Mouse (Mus musculus): ENCODE measurements around the gene Nup133.

Nup133 gene

DNA sequence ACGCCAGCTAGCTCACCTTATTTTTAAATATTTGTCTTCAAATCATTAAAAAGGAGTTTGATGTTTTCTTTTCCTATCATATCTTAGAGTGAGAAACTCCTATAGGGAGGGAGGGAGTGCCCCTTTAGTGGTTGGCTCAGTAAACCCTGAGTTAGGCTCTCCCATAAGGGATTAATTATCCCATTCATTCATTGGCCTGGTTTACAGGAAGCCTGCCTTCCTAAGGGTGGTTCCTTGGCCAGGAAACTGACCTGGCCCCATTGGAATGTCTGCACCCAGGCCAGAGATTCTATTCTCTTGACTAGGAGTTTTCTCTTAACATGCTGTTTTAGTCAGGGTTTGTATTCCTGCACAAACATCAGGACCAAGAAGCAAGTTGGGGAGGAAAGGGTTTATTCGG lies 61.1 kb downstream of the Nup133 start:
- in situ Hi-C loops (cut with MboI, MseI): no loop called here

DNA sequence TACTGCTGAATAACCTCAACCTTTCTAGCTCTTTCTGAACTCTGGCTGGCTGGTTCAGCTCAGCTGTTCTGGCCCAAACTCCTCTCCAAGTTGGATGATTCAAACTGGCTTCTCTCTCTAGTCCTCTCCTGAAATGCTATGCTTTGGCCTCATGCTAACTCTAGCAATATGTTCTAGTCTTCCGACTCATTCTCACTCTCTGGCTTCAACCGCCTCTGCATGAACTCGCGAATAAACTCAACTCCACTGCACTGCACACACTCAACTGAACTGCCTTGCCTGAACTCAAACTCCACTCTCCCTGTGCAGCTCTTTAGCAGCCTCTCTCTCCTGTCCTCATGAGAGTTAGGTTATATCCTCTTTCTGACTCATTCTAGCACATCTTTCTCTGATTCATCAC lies 61.9 kb downstream of the Nup133 start:
- in situ Hi-C loops (cut with MboI, MseI): no loop called here

DNA sequence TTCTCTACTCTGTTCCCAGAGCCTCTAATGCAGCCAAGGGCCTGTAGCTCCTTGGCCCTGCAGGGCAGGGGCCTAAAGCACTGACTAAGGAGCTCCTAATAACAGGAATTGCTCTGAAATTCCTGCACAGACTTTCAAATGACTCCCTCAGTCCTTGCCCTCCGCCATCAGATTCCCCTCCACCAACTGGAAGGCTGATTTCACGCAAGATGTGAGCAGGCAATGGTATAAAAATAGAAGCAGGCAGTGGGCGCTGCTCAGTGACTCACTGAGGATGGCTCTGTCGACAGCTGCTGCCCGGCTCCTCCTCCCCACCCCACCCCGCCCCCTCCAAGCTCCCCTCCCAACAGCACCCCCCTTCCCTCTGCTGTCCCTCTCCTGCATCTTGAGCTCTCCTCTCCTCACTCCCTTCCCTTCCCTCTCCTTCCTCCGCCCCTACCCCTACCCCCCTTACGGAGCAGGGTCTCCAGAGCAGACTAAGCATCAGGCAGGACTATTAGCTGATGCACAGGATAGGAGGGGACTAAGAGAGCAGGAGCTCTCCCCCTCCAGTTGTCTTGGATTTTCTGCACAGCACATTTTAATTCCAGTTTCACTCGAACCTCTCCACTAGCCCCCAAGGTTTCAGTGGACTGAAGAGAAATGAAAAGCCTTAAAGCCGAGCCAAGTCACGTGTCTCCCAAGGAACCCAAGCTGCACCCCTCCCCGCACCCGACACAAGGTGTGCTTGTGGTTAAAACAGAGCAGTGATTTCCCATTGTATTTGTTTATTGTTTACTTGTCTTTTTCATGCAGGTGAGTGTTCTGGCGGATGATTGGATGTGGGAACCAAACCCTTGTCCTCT lies 64.1 kb downstream of the Nup133 start:
- in situ Hi-C loops (cut with MboI, MseI): no loop called here

DNA sequence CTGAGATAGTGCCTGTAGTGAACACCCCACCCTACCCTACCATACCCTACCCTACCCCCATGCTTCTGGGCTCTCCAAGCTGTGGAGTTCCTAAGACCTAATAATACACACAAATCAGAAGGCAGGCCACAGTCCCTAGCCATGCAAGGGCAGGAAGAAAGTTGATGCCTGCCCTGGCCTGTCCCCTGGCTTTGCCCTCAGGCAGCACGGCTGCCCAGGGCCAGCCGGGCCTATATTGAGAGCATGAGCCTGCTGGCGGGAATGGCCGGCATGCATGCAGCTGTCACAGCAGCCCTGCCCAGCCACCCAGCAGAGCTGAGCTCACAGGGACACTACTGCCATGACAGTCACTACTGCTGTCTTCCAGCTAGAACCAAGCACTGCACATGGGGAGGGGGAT lies 66.0 kb downstream of the Nup133 start:
- in situ Hi-C loops (cut with MboI, MseI): no loop called here

DNA sequence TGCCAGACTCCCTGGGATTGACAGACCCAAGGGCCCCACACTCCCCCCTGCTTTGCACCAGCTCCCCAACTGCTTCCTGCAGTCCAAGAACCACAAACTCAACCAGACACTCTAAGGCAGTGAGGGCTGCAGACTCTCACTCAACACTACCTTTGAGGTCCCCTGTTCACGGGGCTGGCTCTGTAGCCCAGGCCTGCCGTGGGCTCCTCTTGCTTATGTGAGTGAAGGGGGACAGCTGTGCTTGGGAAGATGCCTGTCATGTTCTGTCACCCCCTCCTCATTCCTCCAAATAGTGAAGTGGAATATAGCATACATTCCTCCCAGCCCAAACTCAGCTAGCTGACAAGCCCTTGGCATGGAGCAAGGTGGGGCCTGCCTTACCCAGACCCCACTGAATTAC lies 66.7 kb downstream of the Nup133 start:
- in situ Hi-C loops (cut with MboI, MseI): no loop called here

DNA sequence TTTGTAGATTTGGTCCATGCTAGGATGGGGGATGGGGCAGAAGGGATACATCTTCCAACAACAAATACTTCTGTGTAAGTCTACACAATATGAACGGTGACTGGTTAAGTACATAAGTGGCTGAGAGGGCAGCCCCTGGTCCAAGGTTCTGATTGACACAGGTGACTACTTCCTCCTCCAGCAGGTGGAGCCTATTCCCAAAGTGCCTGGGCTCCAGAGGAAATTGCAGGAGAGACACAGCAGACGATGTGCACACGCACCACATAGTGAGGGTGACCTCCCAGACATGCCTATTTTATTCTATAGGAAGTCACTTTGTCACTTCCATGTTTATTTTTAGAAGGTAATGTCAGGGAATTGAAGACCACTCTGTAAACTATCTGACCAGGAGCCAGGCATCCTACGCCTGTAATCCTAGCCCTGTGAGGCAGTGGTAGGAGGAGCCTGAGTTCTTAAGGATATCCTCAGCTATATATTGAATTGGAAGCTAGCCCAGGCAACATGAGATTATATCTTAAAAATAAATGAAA lies 68.2 kb downstream of the Nup133 start:
- in situ Hi-C loops (cut with MboI, MseI): no loop called here

DNA sequence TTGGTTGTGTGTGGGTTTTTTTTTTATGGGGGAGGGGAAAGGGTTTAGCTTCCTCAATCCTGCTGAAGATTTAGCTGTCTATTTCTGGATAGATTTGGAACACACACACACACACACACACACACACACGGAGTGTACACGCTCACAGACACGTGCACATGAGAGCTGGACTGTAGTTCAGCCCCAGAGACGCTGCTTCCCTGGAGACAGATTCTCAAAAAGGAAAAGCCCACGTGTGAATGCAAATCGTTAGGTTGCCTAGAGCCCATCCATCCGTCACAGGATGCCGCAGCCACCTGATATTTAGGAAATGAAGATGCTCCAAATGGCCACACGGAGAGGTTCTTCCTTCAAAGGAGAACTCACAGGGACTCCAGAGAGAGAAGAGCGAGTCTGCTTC lies 68.8 kb downstream of the Nup133 start:
- in situ Hi-C loops (cut with MboI, MseI): no loop called here

DNA sequence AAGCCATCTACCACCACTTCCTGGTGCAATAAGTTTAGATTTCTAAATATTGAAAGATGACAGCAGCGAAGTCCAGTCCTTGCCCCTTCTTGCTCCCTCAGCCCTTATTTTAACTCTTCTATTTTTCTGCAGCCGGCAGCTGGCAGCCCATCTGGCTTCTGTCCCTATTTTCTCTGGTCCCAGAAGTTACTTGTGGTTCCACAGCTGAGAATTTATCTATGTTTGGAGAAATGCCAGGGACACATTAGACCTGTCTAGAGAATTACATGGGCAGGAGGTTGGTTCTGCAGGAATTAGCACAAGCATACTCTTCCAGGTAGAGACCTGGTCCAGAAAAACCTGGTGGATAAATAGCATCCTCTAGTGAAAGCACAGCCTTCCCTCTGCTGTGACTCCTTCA lies 71.2 kb downstream of the Nup133 start:
- in situ Hi-C loops (cut with MboI, MseI): loop anchor here in 1 of 2 experiments (10.0 kb wide), 1 partner anchor 1993 kb away; no protein-coding TSS in a partner anchor

DNA sequence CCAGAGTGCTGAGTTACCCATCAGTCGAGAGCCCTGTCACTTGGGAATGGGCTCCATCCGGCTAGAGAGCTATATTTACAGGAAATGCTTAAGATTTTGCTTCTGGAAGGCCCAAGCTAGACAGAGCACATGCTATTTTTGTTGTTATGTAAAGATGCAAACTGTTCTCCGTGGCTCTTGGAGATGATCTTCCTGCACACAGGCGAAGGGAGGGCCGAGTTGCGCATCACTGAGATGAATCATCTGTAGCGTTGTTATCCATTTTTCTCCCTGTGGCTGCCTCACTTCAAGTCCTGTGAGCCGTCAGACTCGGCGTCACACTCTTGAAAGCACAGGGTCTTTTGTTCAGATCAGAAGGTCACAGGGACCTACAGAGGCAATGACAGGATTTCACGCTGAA lies 74.7 kb downstream of the Nup133 start:
- in situ Hi-C loops (cut with MboI, MseI): loop anchor here in 1 of 2 experiments (10.0 kb wide), 1 partner anchor 1990 kb away; no protein-coding TSS in a partner anchor

DNA sequence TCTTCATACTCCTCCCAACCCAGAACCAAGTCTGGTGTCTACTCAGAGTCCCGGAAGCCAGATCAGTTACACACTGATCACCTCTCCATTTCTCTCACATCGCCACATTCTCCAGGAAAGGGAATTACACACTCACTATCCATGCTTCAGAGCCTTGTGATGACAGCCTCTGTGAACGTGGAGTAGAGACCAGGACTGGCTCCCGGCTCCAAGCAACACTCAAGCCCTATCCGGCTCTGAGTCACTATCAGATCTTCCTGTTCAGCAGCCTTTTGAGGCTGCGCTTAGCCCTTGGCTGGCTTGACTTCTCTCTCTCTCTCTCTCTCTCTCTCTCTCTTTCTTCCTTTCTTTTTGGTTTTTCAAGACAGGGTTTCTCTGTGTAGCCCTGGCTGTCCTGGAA lies 75.7 kb downstream of the Nup133 start:
- in situ Hi-C loops (cut with MboI, MseI): loop anchor here in 1 of 2 experiments (10.0 kb wide), 1 partner anchor 1989 kb away; no protein-coding TSS in a partner anchor

DNA sequence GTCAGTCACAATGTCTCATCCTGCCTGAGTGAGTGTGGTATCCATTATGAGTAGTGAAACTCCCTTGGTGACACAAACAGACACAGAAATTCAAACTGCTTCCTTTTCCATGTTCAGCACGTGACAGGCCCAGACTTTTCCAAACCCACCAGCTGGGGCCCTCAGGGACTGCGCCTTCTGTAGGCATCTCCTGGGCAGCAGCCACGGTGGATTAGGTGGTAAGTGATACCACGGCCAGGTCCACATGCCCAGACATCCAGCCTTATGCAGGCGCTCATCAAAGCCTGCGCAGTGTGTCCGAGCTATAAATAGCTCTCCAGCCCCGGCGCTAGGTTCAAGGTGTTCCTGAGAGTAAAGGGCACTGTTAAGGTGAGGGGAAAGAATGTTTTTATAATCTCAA lies 77.0 kb downstream of the Nup133 start:
- in situ Hi-C loops (cut with MboI, MseI): loop anchor here in 1 of 2 experiments (10.0 kb wide), 1 partner anchor 1987 kb away; no protein-coding TSS in a partner anchor

DNA sequence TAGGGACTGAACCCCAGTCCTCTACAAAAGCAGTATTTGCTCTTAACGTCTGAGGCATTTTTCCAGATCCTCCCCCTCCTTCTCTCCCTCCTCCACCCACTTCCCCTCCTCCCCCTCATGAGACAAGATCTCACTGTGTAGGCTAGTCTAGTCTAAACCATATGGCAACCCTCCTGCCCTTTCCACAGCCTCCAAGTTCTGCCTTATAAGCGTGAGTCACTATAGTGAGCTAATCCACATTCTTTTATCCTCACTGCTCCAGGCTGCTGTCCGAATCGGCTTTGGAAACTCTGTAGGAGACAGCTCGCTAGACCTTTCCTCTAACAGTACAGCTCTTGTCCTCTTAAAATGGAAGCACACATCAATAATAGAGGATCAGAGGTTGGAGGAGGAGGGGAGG lies 82.1 kb downstream of the Nup133 start:
- in situ Hi-C loops (cut with MboI, MseI): no loop called here

DNA sequence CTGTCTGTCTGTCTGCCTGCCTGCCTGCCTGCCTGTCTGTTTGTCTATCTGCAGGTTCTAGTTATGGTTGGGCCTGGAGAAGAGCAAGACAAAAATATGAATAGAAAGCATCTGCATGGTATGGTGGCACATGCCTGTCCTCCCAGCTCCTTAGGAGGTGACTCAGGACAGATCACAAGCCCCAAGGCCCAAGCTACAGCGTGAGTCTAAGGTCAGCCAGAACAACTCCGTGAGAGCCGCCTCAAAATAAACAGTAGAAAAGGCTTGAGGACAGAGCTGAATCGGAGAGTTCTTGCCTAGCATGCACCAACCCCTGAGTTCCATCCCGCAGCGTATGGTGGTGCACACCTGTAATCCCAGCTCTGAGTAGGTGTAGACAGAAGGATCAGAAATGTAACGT lies 83.3 kb downstream of the Nup133 start:
- in situ Hi-C loops (cut with MboI, MseI): no loop called here

DNA sequence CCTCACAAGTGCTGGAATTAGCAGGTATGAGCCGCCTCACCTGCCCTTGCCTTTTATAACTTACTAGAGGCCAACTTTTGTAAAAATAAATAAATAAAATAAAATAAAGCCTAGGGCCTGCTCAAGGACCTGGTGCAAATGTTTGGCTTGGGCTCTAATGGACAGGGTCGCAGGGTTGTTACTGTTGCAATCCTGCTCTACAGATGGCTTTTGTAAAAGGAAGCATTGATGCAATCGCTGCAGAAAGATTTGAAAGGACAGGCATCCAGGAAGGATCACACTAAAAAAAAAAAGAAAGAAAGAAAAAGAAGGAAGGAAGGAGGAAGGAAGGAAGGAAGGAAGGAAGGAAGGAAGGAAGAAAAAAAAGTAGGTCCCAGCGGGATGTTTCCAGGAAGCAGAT lies 88.7 kb downstream of the Nup133 start:
- in situ Hi-C loops (cut with MboI, MseI): no loop called here

DNA sequence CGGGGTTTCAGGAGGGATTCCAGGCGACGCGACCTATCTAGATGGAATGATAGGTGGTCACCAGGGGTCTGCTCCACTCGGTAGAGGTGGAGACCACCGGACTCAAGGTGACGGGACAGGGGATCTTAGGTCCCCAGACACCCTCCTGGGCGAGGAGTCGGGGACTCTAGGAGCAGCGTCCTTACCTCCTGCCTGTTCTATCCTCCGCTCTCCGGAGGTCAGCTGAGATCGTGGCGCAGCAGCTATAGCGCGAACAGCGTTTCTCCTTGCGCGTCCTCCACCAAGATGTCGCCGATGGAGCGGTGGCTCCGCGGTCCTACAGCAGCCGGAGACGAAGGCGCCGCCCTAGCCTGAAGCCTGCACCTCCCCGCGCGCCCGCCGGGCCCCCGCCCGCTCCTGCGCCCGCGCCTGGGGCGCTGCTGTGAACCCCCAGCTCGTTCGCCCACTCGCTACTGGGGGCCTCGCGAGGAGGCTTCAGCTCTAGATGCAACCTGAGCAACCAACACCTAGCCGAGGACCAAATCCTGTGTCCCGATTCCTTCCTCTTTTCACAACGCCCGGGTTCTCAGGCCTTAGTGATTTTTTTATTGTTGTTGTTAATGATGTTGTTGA lies 89.3 kb downstream of the Nup133 start, which contains the start of gene Ccsap:
Ccsap (minus strand) TSS at position 562 of the 612 bp plus-strand sequence.
- in situ Hi-C loops (cut with MboI, MseI): loop anchor here in 1 of 2 experiments (10.0 kb wide), 1 partner anchor 65 kb away; no protein-coding TSS in a partner anchor

DNA sequence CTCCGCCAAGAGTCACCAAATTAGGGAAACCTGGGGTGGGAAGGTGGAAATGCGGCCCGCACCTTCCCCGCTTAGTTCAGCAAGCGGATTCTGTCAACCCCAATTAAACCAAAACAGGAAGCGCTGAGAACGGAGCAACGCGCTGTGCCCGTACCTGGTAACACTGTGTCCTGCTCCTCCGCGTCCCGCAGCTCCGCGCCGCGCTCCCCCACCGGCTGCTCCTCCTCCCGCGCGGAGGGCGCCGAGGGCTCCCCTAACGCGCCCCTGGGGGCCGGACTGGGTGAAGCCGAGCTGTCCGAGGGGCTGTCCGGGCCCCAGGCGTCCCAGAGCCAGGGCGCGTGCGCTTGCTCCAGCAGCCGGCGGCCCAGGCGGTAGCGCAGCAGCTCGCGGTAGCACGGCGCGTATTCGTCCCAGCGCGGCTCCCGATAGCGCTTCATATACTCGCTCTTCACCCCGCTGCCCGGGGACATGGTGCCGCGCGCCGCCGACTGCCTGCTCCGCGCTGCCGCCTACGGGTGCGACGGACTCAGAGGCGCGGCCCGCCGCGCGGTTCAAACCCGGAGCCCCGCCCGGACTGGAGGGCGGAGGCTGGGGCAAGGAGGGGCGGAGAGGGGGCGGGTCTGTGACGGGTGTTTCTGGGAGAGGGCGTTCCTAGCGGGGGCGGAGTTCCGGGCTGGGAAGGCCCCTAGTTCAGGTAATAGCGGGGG lies 90.0 kb downstream of the Nup133 start:
- in situ Hi-C loops (cut with MboI, MseI): loop anchor here in 1 of 2 experiments (10.0 kb wide), 1 partner anchor 64 kb away; no protein-coding TSS in a partner anchor

DNA sequence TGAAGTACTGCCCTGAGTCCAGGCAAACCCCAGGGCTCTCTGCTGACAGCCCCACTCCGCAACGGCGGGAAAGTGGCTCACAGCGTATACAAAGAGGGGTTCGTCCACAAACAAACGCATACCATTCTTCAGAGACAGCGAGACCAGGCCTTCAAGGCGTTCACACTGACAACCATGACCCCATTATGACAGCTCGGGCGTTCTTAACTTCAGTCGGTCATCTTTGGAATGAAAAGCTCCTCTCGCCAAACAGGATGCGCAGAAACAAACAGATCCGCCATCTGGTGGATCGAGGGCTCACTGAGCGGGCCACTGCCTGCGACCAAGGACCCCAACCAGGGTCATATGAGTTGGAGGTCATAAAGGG lies 90.5 kb downstream of the Nup133 start:
- in situ Hi-C loops (cut with MboI, MseI): loop anchor here in 1 of 2 experiments (10.0 kb wide), 1 partner anchor 64 kb away; no protein-coding TSS in a partner anchor

DNA sequence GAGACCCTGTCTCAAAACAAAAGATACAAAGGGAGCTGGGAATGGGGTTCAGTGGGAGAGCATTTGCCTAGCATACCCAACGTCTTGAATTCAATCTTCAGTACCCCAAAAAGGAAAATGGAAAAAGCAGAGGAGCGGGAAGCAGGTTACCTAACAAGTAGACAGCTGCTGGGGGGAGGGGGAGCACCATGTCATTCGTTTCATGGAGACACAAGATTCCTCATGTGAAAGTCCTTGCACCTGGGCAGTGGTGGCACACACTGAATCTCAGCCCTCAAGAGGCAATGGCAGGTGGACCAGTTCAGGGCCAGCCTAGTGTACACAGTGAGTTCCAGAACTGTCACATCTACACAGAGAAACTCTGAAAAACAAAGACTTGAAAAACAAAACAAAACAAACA lies 91.7 kb downstream of the Nup133 start:
- in situ Hi-C loops (cut with MboI, MseI): loop anchor here in 1 of 2 experiments (10.0 kb wide), 1 partner anchor 63 kb away; no protein-coding TSS in a partner anchor

DNA sequence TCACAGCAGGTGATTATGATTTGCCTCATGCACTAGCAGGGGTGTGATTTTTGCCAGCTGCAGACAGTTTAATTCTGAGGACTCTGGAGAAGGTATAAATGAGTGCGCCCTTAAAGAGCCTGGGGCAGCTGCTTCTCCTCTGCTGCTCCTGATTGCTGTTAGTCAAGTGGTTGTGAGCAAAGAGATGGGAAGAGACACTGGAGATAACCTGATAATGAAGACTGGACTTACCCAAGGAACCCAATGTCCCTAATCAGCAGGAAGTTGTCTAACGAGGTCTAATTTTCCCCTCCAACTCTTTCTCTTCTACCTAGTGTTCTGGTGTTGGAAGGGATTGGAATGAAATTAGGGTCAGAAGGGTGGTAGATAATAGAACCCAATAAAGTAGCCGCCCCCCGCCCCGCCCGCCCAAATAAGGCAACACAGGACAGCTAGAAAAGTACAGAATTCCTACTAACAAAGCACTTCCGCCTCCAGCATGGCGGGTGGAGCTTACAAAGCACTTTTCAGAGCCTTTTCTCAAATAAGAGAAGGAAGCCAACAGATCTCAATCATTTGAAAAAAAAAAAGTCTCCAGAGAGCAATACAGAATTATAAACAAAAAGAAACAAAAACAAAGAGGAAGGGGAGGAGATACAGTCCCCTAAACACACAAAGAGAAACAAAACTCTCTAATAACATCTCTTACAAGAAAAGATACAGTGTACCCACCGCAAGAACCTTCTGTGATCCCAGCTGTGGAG lies 94.2 kb downstream of the Nup133 start:
- in situ Hi-C loops (cut with MboI, MseI): loop anchor here in 1 of 2 experiments (10.0 kb wide), 1 partner anchor 60 kb away; no protein-coding TSS in a partner anchor

DNA sequence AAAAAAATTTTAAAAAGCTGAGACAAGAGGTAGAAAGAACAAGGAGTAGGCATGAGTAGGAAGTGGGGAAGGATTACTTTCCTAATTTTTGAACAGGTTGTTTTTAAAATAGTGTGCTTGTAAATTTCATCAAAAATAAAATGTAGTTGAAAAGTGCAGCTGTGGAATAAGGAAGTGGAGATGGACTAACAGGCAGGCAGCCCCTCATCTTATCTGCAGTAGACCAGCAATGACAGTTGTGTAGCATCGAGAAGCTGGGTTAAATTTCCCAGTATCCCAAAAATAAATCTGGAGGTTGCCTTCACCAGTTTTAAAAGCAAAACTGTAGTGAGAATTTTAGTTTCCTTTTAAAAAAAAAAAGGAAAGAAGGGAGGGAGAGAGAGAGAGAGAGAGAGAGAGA lies 94.8 kb downstream of the Nup133 start:
- in situ Hi-C loops (cut with MboI, MseI): loop anchor here in 1 of 2 experiments (10.0 kb wide), 1 partner anchor 59 kb away; no protein-coding TSS in a partner anchor

DNA sequence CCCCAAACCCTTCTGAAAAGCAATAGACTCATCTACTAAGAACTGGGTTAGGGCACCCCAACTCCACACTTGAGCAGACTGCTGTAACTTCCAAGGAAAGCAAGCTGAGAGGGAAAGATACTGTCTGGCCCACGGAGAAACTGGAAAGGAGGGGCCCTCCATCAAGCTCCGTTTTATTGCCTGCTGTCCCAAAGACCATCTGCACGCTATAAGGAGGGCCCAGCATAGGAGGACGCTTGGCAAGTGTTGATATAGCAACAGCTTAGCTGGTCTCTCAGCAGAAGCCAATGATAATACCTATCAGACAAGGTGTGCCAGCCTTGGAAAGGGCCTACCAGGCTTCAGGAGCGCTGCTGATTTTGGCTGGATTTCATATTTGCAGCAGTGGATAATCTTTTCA lies 97.5 kb downstream of the Nup133 start:
- in situ Hi-C loops (cut with MboI, MseI): loop anchor here in 1 of 2 experiments (10.0 kb wide), 1 partner anchor 57 kb away; no protein-coding TSS in a partner anchor
